Mouse (Mus musculus): ENCODE measurements around the gene Gpr61. TPM values are rescaled to one million over a fixed set of nuclear protein-coding genes. Genes with fewer than 3 reads are reported as not detected.
A peak's percentile ranks its signal among the peaks of the same experiment; 100 is the strongest.

The Gpr61 gene
- total RNA-seq, 2 experiments from 2014 or later, result 17.3 to 18.0 TPM

DNA sequence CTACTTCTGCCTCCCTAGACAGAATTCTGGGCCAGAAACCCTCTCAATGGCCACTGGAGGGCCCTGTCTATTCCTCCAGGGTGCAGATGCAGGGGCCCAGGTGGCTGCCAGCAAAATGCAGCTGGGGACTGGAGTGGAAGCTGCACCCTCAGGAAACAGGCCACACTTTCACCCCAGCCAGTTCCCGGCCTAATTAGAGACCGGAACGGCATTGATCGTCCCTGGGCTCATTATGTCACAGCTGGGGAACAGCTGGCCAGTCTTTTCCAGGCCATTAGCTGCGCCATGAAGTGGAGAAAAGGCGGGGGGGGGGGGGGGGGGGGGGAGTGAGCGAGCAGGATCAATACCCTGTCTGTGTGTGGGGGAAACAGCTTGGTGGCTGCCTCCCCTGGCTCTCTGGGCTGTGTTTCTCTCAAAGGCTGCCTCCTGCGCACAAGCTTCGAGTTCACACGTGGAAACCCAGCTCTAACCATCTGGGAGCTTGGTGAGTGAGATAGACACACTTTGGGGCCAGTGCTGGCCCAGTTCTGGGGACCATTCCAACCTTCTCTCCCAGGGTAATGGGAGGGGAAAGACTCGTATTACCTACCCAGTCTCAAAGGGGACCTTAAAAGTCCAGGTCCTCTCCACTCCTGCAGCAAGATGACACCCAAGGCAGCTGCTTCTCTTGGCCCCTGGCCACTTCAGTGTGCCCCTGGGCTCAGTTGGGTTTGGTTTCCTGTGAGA, 12.0 kb upstream of the Gpr61 start:
- Histone ChIP-seq H3K27ac (peak overlapping the region; percentile 82), H3K4me3 (no peak overlapping the region)
- peak; percentile 67 for TF ChIP-seq CTCF (conservative IDR thresholded peaks at IDR 0.05)
- DNase-seq (ENCODE audit: low spot score in 2 of 2), result peak; percentile 65 to 66

DNA sequence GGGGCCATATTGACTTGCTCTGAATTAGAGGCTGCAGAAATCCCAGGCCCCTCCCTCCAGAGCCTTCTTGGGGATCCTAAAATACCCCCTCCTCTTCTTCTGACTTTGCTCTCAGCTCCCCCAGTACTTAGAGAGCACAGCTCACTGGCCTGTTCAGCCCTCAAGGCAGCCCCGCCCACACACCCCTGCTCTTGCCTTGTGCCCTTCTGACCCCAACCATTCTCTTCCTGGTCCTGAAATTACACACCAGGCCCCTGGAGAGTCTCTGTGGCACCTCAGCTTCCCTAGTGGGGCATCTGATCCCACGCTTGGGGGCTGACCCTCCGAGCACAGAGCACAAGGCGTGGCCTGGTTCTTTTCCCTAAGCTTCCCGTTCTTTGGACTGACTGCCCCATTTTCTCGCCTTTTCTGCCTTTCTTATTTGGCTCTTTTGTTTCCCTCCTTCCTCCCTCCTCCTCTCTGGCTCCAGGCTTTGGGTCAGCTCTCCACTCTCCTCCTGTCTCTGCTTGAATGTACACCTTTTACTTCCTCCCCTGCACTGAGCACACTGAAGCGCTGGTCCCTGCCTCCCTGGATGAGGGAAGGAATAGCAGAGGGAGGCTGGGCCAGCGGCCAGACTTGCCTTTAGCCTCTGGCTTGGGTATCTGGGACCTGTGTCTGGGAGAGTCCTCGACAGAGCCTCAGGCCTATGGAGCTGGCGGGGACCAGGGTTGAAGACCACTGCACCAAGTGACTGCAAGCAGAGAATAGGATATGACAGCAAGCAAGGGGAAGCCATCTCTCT, 11.0 kb upstream of the Gpr61 start:
- peak overlapping the region; percentile 82 for H3K27ac ChIP-seq
- no peak overlapping the region for H3K4me3 ChIP-seq
- DNase-seq (ENCODE audit: low spot score in 2 of 2), result no peak
- TF ChIP-seq CTCF (conservative IDR thresholded peaks at IDR 0.05), result no peak

DNA sequence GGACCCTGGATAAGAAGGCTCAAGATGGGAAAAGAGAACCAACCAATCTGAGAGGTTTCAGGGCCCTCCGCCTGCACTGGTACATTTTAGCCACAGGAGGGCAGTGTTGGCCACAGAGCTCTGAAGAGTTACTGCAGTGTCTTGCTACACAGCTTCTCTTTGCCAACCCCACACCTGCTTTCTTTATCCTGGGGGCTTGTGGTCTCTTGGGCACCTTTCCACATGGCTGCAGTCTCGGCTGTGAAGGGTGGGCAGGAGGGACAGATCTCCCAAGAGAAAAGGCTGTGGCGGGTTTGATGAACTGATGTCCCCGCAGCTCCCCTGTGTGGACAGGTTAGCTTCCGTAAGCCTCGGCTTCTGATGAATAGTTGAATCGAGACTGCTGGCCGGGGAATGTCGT, 10.1 kb upstream of the Gpr61 start:
- peak; percentile 80 to 92 for DNase-seq (ENCODE audit: low spot score in 2 of 2)
- peak; percentile 99 for TF ChIP-seq CTCF (conservative IDR thresholded peaks at IDR 0.05)
- peak overlapping the region; percentile 82 for H3K27ac ChIP-seq
- peak overlapping the region; percentile 33 for H3K4me3 ChIP-seq

DNA sequence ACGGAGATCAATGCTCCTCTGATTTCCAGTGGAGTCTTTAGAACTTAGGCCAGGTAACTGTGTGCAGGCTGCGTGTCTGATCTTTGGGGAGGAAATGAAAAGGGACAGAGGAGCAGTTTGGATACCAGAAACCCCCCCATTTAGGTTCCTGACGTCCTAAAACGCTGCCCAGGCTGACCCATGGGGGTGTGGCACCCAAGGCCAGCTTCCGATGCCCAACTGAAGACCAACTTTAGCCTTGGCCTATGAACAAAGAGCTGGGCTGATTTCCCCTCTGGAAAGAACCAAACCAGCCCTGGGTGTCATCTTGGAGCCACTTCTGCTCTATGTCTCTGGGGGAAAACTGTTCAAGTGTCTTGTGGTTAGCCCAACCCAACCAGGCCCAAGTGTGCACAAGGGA, 9.4 kb upstream of the Gpr61 start:
- Histone ChIP-seq H3K4me3 (no peak overlapping the region), H3K27ac (no peak overlapping the region)
- DNase-seq (ENCODE audit: low spot score in 2 of 2), result no peak
- TF ChIP-seq CTCF (conservative IDR thresholded peaks at IDR 0.05), result no peak

DNA sequence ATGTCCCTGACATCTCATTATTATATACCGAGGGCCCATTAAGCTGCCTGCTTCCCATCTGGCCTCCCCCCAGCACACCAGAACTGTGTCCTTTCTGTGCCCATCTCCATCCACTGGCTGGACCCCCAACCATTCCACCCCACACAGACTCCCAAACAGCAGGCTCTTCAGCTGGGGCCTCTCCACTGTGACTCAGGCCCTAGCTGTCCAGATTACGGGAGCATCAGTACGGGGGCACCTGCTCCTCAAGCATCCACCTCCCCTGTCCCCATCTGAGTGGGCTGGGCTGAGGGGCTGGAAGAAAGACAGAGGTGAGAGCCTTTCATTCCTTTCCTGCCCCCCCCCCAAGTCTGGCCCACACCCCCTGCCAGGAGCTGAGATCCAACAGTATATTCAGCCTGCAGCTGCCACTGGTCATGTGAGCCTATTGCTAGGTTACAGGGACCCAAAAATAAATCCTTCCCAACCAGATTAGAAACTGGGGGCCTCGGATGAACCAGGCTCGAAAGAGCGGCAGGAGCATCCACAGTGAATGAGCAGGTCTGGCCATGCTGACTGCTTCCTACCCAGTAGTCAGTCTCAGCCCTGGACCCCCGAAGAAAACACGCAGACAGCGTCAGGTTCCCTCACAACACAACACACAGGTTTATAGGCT, 3.8 kb upstream of the Gpr61 start:
- peak; percentile 69 to 78 for DNase-seq (ENCODE audit: low spot score in 2 of 2)
- no peak for TF ChIP-seq CTCF (conservative IDR thresholded peaks at IDR 0.05)
- peak overlapping the region; percentile 95 for H3K27ac ChIP-seq
- H3K4me3 ChIP-seq, result peak overlapping the region; percentile 27; the same call in 1 of the 2 replicates

DNA sequence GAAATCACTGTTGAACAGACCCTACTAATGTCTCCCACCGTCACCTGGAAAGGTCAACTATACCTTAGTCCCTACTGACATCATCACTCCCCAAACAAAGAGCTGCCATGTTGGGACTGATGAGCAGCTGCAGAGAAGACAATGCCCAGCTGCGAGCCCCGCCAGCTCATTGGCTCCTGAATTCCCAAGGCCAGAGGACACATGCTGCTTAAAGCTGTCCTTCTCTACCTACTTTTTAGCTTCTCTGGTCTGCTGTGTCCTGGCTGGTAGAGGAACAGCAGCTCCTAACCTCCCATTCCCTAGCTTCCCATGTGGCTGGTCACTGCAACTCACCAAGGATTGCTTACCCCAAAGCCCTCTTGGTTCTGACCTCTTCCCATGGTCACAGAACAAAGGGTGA, 2.4 kb downstream of the Gpr61 start:
- TF ChIP-seq CTCF (conservative IDR thresholded peaks at IDR 0.05), result no peak
- no peak for DNase-seq (ENCODE audit: low spot score in 2 of 2)
- no peak overlapping the region for H3K4me3 ChIP-seq
- H3K27ac ChIP-seq, result no peak overlapping the region

DNA sequence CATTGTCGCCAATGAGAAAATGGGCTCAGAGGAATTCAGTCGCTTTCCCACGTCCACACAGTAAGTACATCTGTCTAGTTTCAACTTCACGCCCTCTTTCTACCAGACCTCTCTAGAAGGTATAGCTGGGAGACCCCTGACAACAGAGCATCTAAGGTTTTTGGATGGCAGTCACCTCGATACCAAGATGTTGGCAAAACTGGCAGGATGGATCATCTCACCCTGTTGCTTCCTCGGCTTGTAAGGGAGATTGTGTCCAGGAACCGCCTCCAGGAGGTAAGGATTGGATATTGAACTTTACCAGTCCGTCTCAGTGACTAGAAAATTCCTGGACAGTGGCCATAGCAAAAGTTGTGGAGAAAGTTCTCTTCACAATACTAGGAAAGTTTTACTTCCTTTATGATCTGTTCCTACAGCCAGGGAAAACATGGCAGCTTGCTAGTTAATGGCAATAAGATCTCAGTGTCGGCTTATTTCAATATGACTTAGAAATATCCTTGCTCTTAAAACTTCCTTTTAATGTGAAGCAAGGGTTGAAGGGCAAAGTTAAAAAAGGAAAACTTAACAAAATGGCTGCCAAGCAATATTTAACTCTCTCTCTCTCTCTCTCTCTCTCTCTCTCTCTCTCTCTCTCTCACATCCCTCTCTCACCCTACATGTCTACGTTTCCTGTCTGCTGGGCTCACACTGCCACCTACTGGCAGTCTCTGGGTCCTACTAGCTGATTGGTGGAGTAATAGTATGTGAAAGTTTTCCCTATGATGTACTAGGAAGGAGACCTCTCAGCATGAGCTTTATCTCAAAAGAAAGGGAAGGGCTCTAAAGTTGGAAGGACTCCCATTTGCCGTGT, 7.1 kb downstream of the Gpr61 start:
- DNase-seq (ENCODE audit: low spot score in 2 of 2), result peak; percentile 82 to 90
- peak; percentile 86 for TF ChIP-seq CTCF (conservative IDR thresholded peaks at IDR 0.05)
- Histone ChIP-seq H3K4me3 (no peak overlapping the region), H3K27ac (no peak overlapping the region)

DNA sequence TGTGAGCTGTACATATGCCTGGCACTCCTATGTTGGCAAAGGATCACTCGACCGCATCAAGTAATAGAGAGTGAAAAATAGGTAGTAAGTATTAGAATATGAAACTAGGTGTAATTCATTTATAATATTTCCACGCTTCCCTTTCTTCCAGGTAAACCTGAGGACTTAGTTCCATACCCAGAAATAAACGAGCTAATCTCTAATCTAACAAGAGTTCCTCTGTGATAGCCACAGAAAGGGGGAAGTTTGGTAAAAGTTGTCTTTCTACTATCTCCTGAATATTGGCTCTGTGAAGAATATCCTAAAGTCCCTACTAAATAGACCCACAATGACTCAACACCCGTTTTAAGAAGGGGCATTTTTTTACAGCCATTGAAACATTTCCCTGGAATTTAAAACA, 8.0 kb downstream of the Gpr61 start:
- Histone ChIP-seq H3K27ac (peak overlapping the region; percentile 93; the same call in 1 of the 2 replicates), H3K4me3 (peak overlapping the region; percentile 94)
- TF ChIP-seq CTCF (conservative IDR thresholded peaks at IDR 0.05), result no peak
- DNase-seq (ENCODE audit: low spot score in 2 of 2), result no peak

DNA sequence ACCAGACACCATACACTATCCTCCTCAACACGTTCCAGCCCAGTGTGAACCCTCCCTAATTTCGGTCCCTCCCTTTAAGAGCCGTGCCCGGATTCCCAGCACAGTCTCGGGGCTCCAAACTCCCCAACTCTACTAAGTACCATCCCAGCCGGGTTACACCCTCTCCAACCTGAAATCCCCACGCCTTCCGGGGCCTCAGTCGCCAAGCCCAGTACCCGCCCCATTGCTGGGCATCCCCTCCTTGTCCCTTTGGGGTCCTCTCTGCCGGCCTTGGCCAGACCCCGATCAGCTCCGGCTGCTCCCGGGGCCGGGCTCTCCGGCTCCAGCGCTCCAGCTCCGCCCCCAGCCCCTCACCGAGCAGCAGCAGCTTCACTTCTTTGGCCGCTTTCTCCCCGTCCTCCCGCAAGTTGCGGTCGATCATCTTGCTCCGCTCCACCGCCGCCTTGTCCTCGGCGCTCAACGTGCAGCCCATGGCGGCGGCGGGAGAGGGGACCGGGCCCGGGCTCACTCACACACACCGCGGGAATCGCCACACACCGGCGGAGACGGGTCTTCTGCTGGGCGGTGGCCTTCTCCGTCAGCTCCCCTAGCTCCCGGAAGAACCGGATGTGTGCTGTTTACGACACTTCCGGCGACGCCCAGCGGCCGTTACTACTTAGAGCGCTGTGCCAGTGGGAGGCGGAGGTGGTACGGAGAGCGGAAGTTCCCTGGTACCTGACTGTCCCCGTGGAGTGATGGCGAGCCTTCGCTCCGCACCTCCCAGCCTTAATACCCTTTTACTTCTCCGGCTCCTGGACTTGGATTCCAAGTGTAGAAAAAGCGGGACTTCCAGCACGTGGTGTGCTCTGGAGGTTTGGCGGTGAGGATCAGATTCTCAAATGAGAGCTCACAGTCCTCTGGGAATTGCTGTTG, 8.9 kb downstream of the Gpr61 start, which contains the start of gene Gnai3:
Gene Gnai3 (minus strand): TSS at position 613 of the 912 bp plus-strand sequence.
- peak; percentile 58 for TF ChIP-seq CTCF (conservative IDR thresholded peaks at IDR 0.05)
- Histone ChIP-seq H3K4me3 (peak within 1 kb of the TSS; percentile 94), H3K27ac (peak within 1 kb of the TSS; percentile 93)
- DNase-seq (ENCODE audit: low spot score in 2 of 2), result peak; percentile 86 to 90

DNA sequence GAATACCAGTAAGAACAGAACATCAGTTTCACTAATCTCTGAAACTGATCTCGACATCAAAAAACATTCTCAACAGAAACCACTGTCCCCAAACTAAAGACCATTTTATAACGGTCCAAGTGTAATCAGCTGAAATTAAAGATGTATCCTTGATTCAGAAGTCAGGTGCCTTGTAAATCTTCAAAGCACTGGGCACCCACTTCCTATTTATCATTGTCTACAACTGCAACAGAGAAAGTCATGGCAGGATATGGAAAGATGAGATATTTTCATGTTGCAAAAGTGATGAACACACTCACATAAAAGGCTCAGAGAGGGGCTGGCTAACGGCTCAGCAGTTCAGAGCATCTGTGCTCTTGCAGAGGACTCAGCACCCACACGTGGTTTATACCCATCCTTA, 13.9 kb downstream of the Gpr61 start:
- no peak overlapping the region for H3K4me3 ChIP-seq
- no peak for TF ChIP-seq CTCF (conservative IDR thresholded peaks at IDR 0.05)
- no peak for DNase-seq (ENCODE audit: low spot score in 2 of 2)
- H3K27ac ChIP-seq, result no peak overlapping the region

DNA sequence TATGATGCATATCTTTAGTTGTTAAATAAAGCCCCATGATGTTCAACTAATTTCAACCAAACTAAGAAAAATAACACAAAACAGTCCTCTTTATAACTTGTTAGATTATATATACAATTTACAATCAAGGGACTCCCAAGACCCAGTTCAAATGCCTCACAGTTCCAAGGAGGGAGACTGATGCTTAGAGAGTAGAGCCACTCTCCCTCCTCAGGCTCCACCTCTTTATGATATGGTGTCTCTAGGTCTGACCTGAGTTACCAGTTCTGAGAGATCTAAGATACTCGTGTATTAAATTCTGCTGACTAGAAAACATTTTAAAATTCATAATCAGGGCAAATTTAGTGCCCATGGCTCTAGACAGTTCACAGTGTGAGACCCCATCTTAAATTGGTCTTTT, 15.6 kb downstream of the Gpr61 start:
- H3K27ac ChIP-seq, result no peak overlapping the region
- H3K4me3 ChIP-seq, result no peak overlapping the region
- no peak for TF ChIP-seq CTCF (conservative IDR thresholded peaks at IDR 0.05)
- no peak for DNase-seq (ENCODE audit: low spot score in 2 of 2)

Data from layer of hippocampus, adult 2 months (tissue).